Mouse (Mus musculus) heart, postnatal 0 days (tissue): ENCODE measurements at regions not wholly inside any gene's neighbourhood (a gene's known extent, or its start where the extent isn't known, plus 50 kb on each side); places are given as distances from the start of the nearest gene placed in this dataset.

Experiments used
- ATAC-seq: fragments of 200-750 bp; cut with Nextera tagmentation; 2 replicates; pipeline ENCODE4 v1.8.0; 2017; ENCODE audit warnings: low read depth, moderate number of reproducible peaks, moderate library complexity; ENCODE audit not compliant: insufficient read depth
- DNase-seq: peaks from one replicate; pipeline ENCODE4 v3.0.0-alpha.2; 2016; ENCODE audit warnings: low spot score
- H3K27ac ChIP-seq: fragments of 300-500 bp; sonication (generic); 2 replicates; pipeline ENCODE4 v1.5.1; 2014; ENCODE audit warnings: low read depth, mild to moderate bottlenecking
- H3K27me3 ChIP-seq: fragments of 300-500 bp; sonication (generic); 2 replicates; pipeline ENCODE4 v1.6.1; 2014; ENCODE audit warnings: low read length, mixed read lengths; ENCODE audit not compliant: control insufficient read depth, insufficient read depth
- H3K36me3 ChIP-seq: fragments of 300-500 bp; sonication (generic); replicated peaks from 2 replicates; pipeline ENCODE4 v1.6.1; 2014; ENCODE audit warnings: low read length, mixed read lengths; ENCODE audit not compliant: control insufficient read depth, insufficient read depth
- H3K4me1 ChIP-seq: fragments of 300-500 bp; sonication (generic); 2 replicates; pipeline ENCODE4 v1.6.1; 2014; ENCODE audit warnings: antibody characterized with exemption; ENCODE audit not compliant: control insufficient read depth, insufficient read depth
- H3K4me2 ChIP-seq: fragments of 300-500 bp; sonication (generic); 2 replicates; pipeline ENCODE4 v1.6.1; 2014; ENCODE audit warnings: low read depth, mild to moderate bottlenecking, low read length, moderate library complexity
- H3K4me3 ChIP-seq: fragments of 300-500 bp; sonication (generic); 2 replicates; pipeline ENCODE4 v1.5.1; 2014; ENCODE audit warnings: low read depth, low read length
- H3K9ac ChIP-seq: fragments of 300-500 bp; sonication (generic); replicated peaks from 2 replicates; pipeline ENCODE4 v1.6.1; 2014; ENCODE audit warnings: low read depth, low read length, mixed read lengths
- H3K9me3 ChIP-seq: fragments of 300-500 bp; sonication (generic); replicated peaks from 2 replicates; pipeline ENCODE4 v1.6.1; 2016; ENCODE audit warnings: low read length; ENCODE audit not compliant: control insufficient read depth
- CTCF ChIP-seq: IDR thresholded peaks from 2 replicates; pipeline ENCODE4 v1.5.1; 2016; ENCODE audit warnings: antibody characterized with exemption, control low read depth, low read depth
- EP300 ChIP-seq: IDR thresholded peaks from 2 replicates; pipeline ENCODE4 v1.6.1; 2016; ENCODE audit warnings: antibody characterized with exemption, low read depth
- WGBS: fragments of 180-500 bp; shearing (Covaris S2); extraction: QIAGEN DNeasy Blood & Tissue Kit; methylation state at CpG from one replicate; pipeline ENCODE4 v1.1.7; 2014; 5-methylcytosine and 5-hydroxymethylcytosine counted together

GRCm38 (mm10) chr3:119949620-119950019 lies 165.4 kb upstream of the Ptbp2 start:
- WGBS: 38% methylated on average over 7 of the region's 7 CpGs
- Histone ChIP-seq H3K9me3 (no peaks in the 10 kb centered on the region), H3K4me3 (peak overlapping the region; percentile 16; the same call in 1 of the 2 replicates), H3K4me2 (peak overlapping the region; percentile 44), H3K9ac (no peak overlapping the region), H3K4me1 (no peaks in the 10 kb centered on the region), H3K27ac (no peak overlapping the region), H3K27me3 (no peaks in the 10 kb centered on the region), H3K36me3 (no peaks in the 10 kb centered on the region)
- ATAC-seq (no peak), DNase-seq (no peak)
- TF ChIP-seq EP300 (no peak), CTCF (no peak)

- WGBS: 56% methylated on average over 17 of the region's 17 CpGs
- no peaks in the 10 kb centered on the region for H3K9me3 ChIP-seq
- ATAC-seq (no peak), DNase-seq (no peak)
- H3K4me3 ChIP-seq: peak overlapping the region; percentile 16; the same call in 1 of the 2 replicates
- H3K27me3 ChIP-seq: no peaks in the 10 kb centered on the region
- no peak for TF ChIP-seq CTCF
- H3K9ac ChIP-seq: no peak overlapping the region
- H3K36me3 ChIP-seq: no peaks in the 10 kb centered on the region
- H3K27ac ChIP-seq: no peak overlapping the region
- peak overlapping the region; percentile 44 for H3K4me2 ChIP-seq
- H3K4me1 ChIP-seq: no peaks in the 10 kb centered on the region
These were observed 164.8 kb upstream of the Ptbp2 start for GRCm38 (mm10) chr3:119949041-119949470.

GRCm38 (mm10) chr3:119947126-119947525 lies 162.9 kb upstream of the Ptbp2 start:
- no peaks in the 10 kb centered on the region for H3K36me3 ChIP-seq
- H3K4me1 ChIP-seq: no peaks in the 10 kb centered on the region
- H3K9me3 ChIP-seq: no peaks in the 10 kb centered on the region
- H3K4me3 ChIP-seq: no peak overlapping the region
- no peak overlapping the region for H3K27ac ChIP-seq
- no peak for ATAC-seq
- no peak overlapping the region for H3K4me2 ChIP-seq
- DNase-seq: no peak
- no peak for TF ChIP-seq EP300
- no peak for TF ChIP-seq CTCF
- WGBS: 74% methylated on average over 4 of the region's 4 CpGs
- H3K27me3 ChIP-seq: no peaks in the 10 kb centered on the region
- no peak overlapping the region for H3K9ac ChIP-seq

GRCm38 (mm10) chr3:119944115-119944514 lies 159.8 kb upstream of the Ptbp2 start:
- no peak overlapping the region for H3K9ac ChIP-seq
- no peak overlapping the region for H3K4me3 ChIP-seq
- no peak for TF ChIP-seq CTCF
- no peak for TF ChIP-seq EP300
- peak; percentile 14 for DNase-seq
- no peak for ATAC-seq
- H3K4me2 ChIP-seq: no peak overlapping the region
- H3K4me1 ChIP-seq: no peaks in the 10 kb centered on the region
- H3K36me3 ChIP-seq: no peaks in the 10 kb centered on the region
- no peak overlapping the region for H3K27ac ChIP-seq
- no peaks in the 10 kb centered on the region for H3K9me3 ChIP-seq
- WGBS: 62% methylated on average over 5 of the region's 5 CpGs
- H3K27me3 ChIP-seq: no peaks in the 10 kb centered on the region

- no peak for ATAC-seq
- no peaks in the 10 kb centered on the region for H3K9me3 ChIP-seq
- no peaks in the 10 kb centered on the region for H3K27me3 ChIP-seq
- H3K4me3 ChIP-seq: no peak overlapping the region
- H3K27ac ChIP-seq: no peak overlapping the region
- 73% methylated on average over 1 of the region's 1 CpGs for WGBS
- H3K9ac ChIP-seq: no peak overlapping the region
- DNase-seq: no peak
- H3K4me2 ChIP-seq: no peak overlapping the region
- H3K36me3 ChIP-seq: no peaks in the 10 kb centered on the region
- no peaks in the 10 kb centered on the region for H3K4me1 ChIP-seq
- TF ChIP-seq EP300 (no peak), CTCF (no peak)
These were observed 154.8 kb upstream of the Ptbp2 start for GRCm38 (mm10) chr3:119939091-119939490.

GRCm38 (mm10) chr3:119938425-119938824 lies 154.2 kb upstream of the Ptbp2 start:
- H3K4me1 ChIP-seq: no peaks in the 10 kb centered on the region
- no peaks in the 10 kb centered on the region for H3K36me3 ChIP-seq
- DNase-seq (no peak), ATAC-seq (no peak)
- 66% methylated on average over 6 of the region's 6 CpGs for WGBS
- H3K27me3 ChIP-seq: no peaks in the 10 kb centered on the region
- no peak overlapping the region for H3K27ac ChIP-seq
- H3K4me2 ChIP-seq: no peak overlapping the region
- no peaks in the 10 kb centered on the region for H3K9me3 ChIP-seq
- TF ChIP-seq CTCF (no peak), EP300 (no peak)
- H3K4me3 ChIP-seq: no peak overlapping the region
- no peak overlapping the region for H3K9ac ChIP-seq
